Mouse (Mus musculus) hindbrain, embryonic 14.5 days (tissue): Measurements from ENCODE around the gene Ddx19a. TPM values are rescaled to one million over a fixed set of nuclear protein-coding genes. Genes with fewer than 3 reads are reported as not detected.
A peak's percentile ranks its signal among the peaks of the same experiment; 100 is the strongest.
"Not testable (repeated sequence)": the region's sequence is repeated elsewhere in the genome, so short reads cannot be mapped to it uniquely, and the experiment has no call there.

Experiments used
- ATAC-seq: fragments of 200-750 bp; cut with Nextera tagmentation; 2 replicates; pipeline ENCODE4 v1.8.0; 2017; ENCODE audit warnings: moderate number of reproducible peaks, mild to moderate bottlenecking, moderate TSS enrichment, moderate library complexity; ENCODE audit not compliant: low FRiP score
- DNase-seq: peaks from one replicate; pipeline ENCODE4 v3.0.0-alpha.2; 2015; ENCODE audit warnings: low spot score
- H3K27ac ChIP-seq: fragments of 300-500 bp; sonication (generic); 2 replicates; pipeline ENCODE4 v1.5.1; 2014; ENCODE audit warnings: mild to moderate bottlenecking, moderate library complexity
- H3K27me3 ChIP-seq: fragments of 300-500 bp; sonication (generic); 2 replicates; pipeline ENCODE4 v1.6.1; 2014; ENCODE audit warnings: mild to moderate bottlenecking, low read length, mixed read lengths; ENCODE audit not compliant: control insufficient read depth, insufficient read depth
- H3K36me3 ChIP-seq: fragments of 300-500 bp; sonication (generic); replicated peaks from 2 replicates; pipeline ENCODE4 v1.6.1; 2014; ENCODE audit not compliant: control insufficient read depth, insufficient read depth
- H3K4me1 ChIP-seq: fragments of 300-500 bp; sonication (generic); replicated peaks from 2 replicates; pipeline ENCODE4 v1.6.1; 2014; ENCODE audit warnings: antibody characterized with exemption, low read length, mixed read lengths; ENCODE audit not compliant: control insufficient read depth, insufficient read depth
- H3K4me2 ChIP-seq: fragments of 300-500 bp; sonication (generic); replicated peaks from 2 replicates; pipeline ENCODE4 v1.6.1; 2014; ENCODE audit warnings: mild to moderate bottlenecking, moderate library complexity
- H3K4me3 ChIP-seq: fragments of 300-500 bp; sonication (generic); replicated peaks from 2 replicates; pipeline ENCODE4 v1.5.1; 2014; ENCODE audit warnings: mild to moderate bottlenecking, low read length
- H3K9ac ChIP-seq: fragments of 300-500 bp; sonication (generic); 2 replicates; pipeline ENCODE4 v1.6.1; 2014
- H3K9me3 ChIP-seq: fragments of 300-500 bp; sonication (generic); 2 replicates; pipeline ENCODE4 v1.6.1; 2016; ENCODE audit warnings: low read length; ENCODE audit not compliant: control insufficient read depth
- WGBS: fragments of 180-500 bp; shearing (Covaris S2); extraction: QIAGEN DNeasy Blood & Tissue Kit; methylation state at CpG from one replicate; pipeline ENCODE4 v1.1.7; 2014; 5-methylcytosine and 5-hydroxymethylcytosine counted together
- polyA plus RNA-seq: library from polyadenylated mRNA; unstranded; fragments of >200 nt; fragmentation: Nextera tagmentation; extraction: Ambion mirVana; gene quantifications from 2 replicates; pipeline ENCODE4 v1.2.1, GENCODE M21; 2014

Ddx19a gene
- polyA plus RNA-seq, 1 experiment from 2014 or later: 13.0 TPM

GRCm38 (mm10) chr8:110981304-110981703 lies 16.3 kb downstream of the Ddx19a start:
- ATAC-seq: no peak
- H3K27ac ChIP-seq: no peak overlapping the region
- H3K4me1 ChIP-seq: no peaks in the 10 kb centered on the region
- H3K4me2 ChIP-seq: no peak overlapping the region
- no peaks in the 10 kb centered on the region for H3K9me3 ChIP-seq
- peaks cover 80% of the 10 kb centered on the region for H3K36me3 ChIP-seq
- H3K27me3 ChIP-seq: no peaks in the 10 kb centered on the region
- no peak overlapping the region for H3K9ac ChIP-seq
- no peak overlapping the region for H3K4me3 ChIP-seq
- no peak for DNase-seq
- WGBS: 93% methylated on average over 2 of the region's 2 CpGs

- H3K4me1 ChIP-seq, H3K27me3 ChIP-seq, DNase-seq, H3K4me3 ChIP-seq, H3K9me3 ChIP-seq, ATAC-seq, H3K9ac ChIP-seq, H3K27ac ChIP-seq, H3K4me2 ChIP-seq: not testable (repeated sequence)
- 82% methylated on average over 2 of the region's 2 CpGs for WGBS
- H3K36me3 ChIP-seq: peaks cover 76% of the 10 kb centered on the region
Observed at GRCm38 (mm10) chr8:110977987-110978386, 19.6 kb downstream of the Ddx19a start.

GRCm38 (mm10) chr8:110976532-110976931 lies 21.1 kb downstream of the Ddx19a start:
- 94% methylated on average over 8 of the region's 8 CpGs for WGBS

GRCm38 (mm10) chr8:110969910-110970770 lies 27.5 kb downstream of the Ddx19a start:
- DNase-seq: peak; percentile 92
- peak; percentile 98 for ATAC-seq
- Histone ChIP-seq H3K36me3 (peaks cover 51% of the 10 kb centered on the region), H3K27me3 (no peaks in the 10 kb centered on the region), H3K9ac (peak overlapping the region; percentile 75), H3K9me3 (no peaks in the 10 kb centered on the region), H3K27ac (peak overlapping the region; percentile 51; the same call in 1 of the 2 replicates), H3K4me3 (peak overlapping the region; percentile 49), H3K4me1 (peaks cover 7% of the 10 kb centered on the region), H3K4me2 (peak overlapping the region; percentile 87)
- 7% methylated on average over 45 of the region's 45 CpGs for WGBS

More at GRCm38 (mm10) chr8:110976532-110976931, 21.1 kb downstream of the Ddx19a start:
- H3K9me3 ChIP-seq, H3K27me3 ChIP-seq, ATAC-seq, H3K4me3 ChIP-seq, H3K27ac ChIP-seq, H3K9ac ChIP-seq, H3K4me1 ChIP-seq, H3K4me2 ChIP-seq, DNase-seq: not testable (repeated sequence)
- peaks cover 63% of the 10 kb centered on the region for H3K36me3 ChIP-seq

GRCm38 (mm10) chr8:110967326-110967725 lies 30.3 kb downstream of the Ddx19a start:
- H3K27me3 ChIP-seq: no peaks in the 10 kb centered on the region
- H3K9ac ChIP-seq: no peak overlapping the region
- peaks cover 7% of the 10 kb centered on the region for H3K4me1 ChIP-seq
- DNase-seq (no peak), ATAC-seq (no peak)
- no peaks in the 10 kb centered on the region for H3K9me3 ChIP-seq
- 86% methylated on average over 9 of the region's 9 CpGs for WGBS
- H3K36me3 ChIP-seq: peaks cover 47% of the 10 kb centered on the region
- no peak overlapping the region for H3K4me2 ChIP-seq
- no peak overlapping the region for H3K4me3 ChIP-seq
- no peak overlapping the region for H3K27ac ChIP-seq

GRCm38 (mm10) chr8:110966586-110966985 lies 31.0 kb downstream of the Ddx19a start:
- Histone ChIP-seq H3K4me3 (no peak overlapping the region), H3K27me3 (no peaks in the 10 kb centered on the region), H3K9me3 (no peaks in the 10 kb centered on the region), H3K9ac (no peak overlapping the region), H3K27ac (no peak overlapping the region), H3K36me3 (peaks cover 52% of the 10 kb centered on the region), H3K4me1 (peaks cover 7% of the 10 kb centered on the region), H3K4me2 (no peak overlapping the region)
- no peak for ATAC-seq
- no peak for DNase-seq
- 86% methylated on average over 8 of the region's 8 CpGs for WGBS

- H3K27ac ChIP-seq: no peak overlapping the region
- no peaks in the 10 kb centered on the region for H3K27me3 ChIP-seq
- DNase-seq (no peak), ATAC-seq (no peak)
- WGBS: 69% methylated on average over 7 of the region's 7 CpGs
- H3K9me3 ChIP-seq: no peaks in the 10 kb centered on the region
- H3K4me3 ChIP-seq: no peak overlapping the region
- H3K9ac ChIP-seq: no peak overlapping the region
- peaks cover 2% of the 10 kb centered on the region for H3K4me1 ChIP-seq
- H3K36me3 ChIP-seq: peaks cover 52% of the 10 kb centered on the region
- no peak overlapping the region for H3K4me2 ChIP-seq
Observed at GRCm38 (mm10) chr8:110965594-110965993, 32.0 kb downstream of the Ddx19a start.

- Histone ChIP-seq H3K9me3 (no peaks in the 10 kb centered on the region), H3K27me3 (no peaks in the 10 kb centered on the region), H3K4me2 (no peak overlapping the region), H3K9ac (no peak overlapping the region), H3K36me3 (peaks cover 59% of the 10 kb centered on the region), H3K4me3 (no peak overlapping the region), H3K27ac (no peak overlapping the region), H3K4me1 (no peaks in the 10 kb centered on the region)
- DNase-seq (peak; percentile 22), ATAC-seq (no peak)
- WGBS: 61% methylated on average over 7 of the region's 7 CpGs
Observed at GRCm38 (mm10) chr8:110964666-110965065, 32.9 kb downstream of the Ddx19a start.

- H3K27me3 ChIP-seq: no peaks in the 10 kb centered on the region
- H3K4me1 ChIP-seq: no peaks in the 10 kb centered on the region
- no peak overlapping the region for H3K4me2 ChIP-seq
- peaks cover 69% of the 10 kb centered on the region for H3K36me3 ChIP-seq
- 85% methylated on average over 2 of the region's 2 CpGs for WGBS
- ATAC-seq (no peak), DNase-seq (no peak)
- H3K27ac ChIP-seq: no peak overlapping the region
- no peaks in the 10 kb centered on the region for H3K9me3 ChIP-seq
- no peak overlapping the region for H3K4me3 ChIP-seq
- no peak overlapping the region for H3K9ac ChIP-seq
Observed at GRCm38 (mm10) chr8:110963051-110963450, 34.5 kb downstream of the Ddx19a start.
